Mouse (Mus musculus) megakaryocyte, embryonic 14.5 days (primary cell): ENCODE data around the gene Plscr2.

ENCODE experiments used
- FLI1 ChIP-seq: IDR thresholded peaks from 2 replicates; pipeline ENCODE4 v1.6.1; 2012; ENCODE audit warnings: low read length, inconsistent platforms, mixed read lengths
- GATA1 ChIP-seq: IDR thresholded peaks from 3 replicates; pipeline ENCODE4 v1.6.1; 2012; ENCODE audit warnings: mixed read lengths, low read length, inconsistent platforms, borderline replicate concordance

GRCm38 (mm10) chr9:92260481-92261159, 14.8 kb upstream of the Plscr2 start:
- TF ChIP-seq GATA1 (no peak), FLI1 (no peak)
